Mouse (Mus musculus) retina, postnatal 1 day (tissue): ENCODE measurements around the gene Hoxa11.

Experiments used
- DNase-seq: peaks from one replicate; pipeline ENCODE4 v3.0.0-alpha.2; 2012

Hoxa11 gene

DNA sequence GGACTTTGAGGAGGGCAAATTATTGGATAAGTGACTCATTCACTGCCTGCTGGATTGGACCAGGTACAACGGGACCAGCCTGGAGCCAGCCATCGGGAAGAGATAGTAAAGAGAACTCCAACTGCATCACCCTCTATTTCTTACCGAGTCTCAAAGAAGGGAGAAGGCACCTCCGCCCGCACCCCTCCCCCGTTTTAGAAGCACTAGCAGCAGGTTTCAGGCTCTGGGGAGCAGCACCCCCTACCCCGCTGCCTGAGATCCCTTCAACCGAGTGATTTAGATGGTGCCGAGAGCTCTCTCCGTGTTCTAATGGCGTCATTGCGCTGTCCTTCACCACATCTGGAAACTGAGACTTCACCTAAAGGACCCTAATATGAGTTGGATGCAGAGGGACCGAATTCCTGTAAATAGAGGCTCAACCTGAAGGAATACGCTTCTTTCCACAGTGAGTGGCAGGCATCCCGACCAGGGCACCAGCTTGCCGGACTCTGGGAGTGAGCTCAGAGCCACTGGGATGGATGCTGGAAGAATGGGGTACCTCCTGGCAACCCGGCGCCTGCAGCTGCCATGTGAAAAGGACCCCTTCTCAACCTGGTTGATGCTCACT lies 19.8 kb upstream of the Hoxa11 start:
- no peak for DNase-seq

DNA sequence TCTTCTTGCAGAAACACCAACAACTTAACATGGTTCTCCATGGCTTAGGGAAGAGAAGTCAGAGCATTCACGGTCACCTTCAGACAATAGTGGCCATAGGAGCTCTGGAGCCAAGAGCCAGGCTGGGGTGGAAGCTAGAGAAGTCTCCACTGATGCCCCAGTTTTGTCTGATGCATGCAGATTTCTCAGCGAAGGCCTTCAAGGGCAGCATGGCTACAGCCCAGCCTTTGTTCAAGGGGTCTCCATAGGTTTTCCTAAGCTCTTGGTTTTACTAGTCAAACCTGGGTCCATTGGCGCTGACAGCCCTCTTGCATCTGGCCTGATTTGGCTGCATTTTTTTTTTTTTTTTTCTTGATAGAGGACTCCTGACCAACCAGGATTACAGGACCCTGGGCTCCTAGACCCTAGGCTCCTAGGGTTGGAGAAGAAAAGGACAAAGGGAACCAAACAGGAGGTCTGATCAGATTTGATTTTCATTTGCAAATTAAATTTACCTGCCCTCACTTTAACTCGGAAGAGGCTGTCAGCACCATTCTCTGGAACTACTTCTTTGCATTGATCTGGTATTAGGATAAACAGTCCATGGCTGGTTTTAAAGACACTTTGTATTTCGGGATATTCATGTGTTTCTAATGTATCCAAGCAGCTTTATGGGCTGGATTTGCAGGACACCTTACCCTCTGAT lies 18.6 kb upstream of the Hoxa11 start:
- DNase-seq = no peak

DNA sequence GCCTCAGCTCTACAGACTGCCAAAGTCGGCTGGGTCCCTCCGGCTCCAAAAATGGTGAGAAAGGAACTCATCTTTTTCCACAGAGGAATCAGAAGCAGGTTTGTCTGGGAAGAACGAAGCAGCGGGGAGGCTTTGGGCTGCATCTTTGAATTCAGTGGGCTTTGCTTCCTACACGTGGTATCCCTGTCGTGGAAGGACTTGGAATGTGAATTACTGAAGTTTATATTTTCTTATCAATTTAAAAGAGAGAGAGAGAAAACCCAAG lies 17.6 kb upstream of the Hoxa11 start:
- no peak for DNase-seq

DNA sequence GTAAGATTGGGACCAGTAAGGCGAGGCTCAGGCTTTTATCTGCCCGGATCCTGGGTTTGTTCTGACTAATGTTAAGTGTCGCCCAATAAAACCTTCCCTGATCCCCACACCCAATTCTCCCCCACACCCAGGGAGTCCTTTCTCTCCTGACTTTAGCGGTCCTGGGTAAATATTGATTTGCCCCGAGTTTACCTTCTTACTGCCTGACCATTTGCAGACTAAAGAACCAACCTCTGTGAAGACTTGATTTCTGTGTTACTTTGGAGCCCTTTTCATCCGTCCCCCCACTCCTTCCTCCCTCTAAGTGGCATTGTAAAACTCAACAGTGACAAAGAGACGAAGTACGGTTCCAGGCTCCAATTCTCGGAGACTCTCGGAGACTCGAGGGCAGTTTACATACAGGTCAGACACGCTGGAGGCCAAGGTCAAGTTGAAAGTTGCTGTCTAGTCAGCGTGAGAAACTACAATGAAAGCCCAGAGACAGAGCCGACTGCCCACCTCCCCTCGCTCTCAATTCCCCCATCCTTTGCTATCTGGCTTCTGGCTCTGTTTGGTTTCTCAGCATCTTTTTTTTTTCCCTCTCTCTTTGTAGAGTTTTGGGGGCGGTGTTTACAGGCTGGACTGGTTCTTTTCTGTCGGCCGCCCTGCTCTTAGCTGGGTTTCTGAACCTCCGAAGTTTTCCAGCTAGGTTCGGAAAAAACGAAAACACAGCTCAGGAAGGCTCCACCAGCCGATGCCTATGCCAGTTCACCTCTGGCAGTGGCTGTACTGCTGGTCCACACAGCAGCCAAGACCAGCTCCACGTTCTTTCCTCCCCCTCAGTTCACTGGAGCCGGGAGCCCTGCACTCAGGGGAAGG lies 17.1 kb upstream of the Hoxa11 start:
- peak; percentile 36 for DNase-seq

DNA sequence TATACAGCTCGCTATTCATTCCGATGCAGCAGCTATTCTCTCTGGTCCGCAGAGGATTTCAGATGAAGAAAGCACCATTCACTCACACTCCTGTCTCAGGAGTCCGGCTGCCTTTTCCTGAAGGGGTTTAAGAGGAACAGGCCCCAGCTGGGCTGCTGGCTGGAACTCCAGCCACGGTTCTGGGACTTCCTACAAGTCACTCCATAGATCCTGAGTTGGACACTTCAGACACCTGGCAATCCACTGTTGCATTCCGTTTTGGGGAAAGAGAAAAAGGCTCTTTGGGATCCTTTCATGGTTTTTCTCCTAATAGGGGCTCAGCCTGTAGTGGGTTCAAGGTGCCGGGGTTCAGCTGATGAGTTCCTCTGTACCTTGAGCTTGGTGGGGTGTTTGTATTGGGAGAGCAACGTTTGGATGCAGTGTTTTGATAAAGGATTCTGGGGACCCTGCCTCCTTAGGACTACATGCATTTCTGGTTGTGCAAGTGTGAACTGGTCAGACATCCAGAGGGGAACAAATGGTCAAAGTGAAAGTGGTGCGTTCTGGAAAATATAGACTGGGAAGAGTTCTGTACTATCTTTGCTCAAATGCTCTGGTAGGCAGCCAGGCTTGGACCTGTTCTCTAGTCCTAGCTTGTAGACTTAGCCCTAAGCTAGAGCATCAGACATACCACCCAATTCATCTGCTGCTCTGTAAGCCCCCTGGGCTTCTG lies 16.3 kb upstream of the Hoxa11 start:
- peak; percentile 11 for DNase-seq

DNA sequence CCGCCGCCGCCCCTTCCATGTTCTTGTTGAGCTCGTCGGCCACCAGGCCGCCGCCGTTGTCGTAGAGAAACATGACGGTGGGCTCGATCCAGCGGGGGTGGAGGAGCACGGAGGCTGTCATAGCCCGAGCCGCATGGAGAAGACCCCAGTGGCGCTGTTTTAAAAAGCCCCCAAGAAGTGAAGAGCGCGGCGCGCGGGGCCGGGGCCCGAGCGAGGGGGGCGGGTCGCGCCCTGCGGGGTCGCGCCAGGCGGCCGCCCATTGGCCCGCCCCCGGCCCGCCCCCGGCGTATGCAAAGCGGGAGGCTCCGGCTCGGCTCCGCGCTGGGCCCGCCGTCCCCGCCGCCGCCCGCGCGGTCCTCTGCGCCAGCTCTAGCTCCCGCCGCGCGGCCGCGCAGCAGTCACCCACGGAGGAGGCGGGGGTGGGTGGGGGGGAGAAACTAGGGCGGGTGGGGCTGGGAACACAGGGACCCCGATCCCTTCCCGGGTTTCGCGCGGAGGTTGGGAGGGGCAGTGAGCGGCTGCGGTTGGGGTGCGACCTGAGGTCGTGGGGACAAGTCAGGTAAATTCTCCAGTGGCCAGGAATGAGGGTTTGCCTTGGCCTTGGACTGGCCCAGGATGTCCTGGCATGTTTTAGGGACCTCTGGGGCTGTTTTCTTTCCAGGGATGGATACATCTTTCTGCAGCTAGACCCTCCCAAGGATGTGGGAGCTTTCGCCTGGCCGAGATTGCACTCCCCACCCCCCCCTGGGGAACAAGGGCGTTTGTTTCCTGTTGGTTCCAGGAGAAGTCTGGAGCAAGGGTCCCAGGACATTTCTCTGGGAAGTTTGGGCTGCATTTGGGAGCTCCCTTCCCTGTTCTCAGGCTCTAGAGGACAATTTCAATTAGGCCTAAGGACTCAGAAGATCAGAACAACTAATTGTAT lies 15.3 kb upstream of the Hoxa11 start, which contains the start of gene Hoxa13:
TSS of gene Hoxa13 (minus strand) at position 227 of the 922 bp plus-strand sequence.
- peak; percentile 18 for DNase-seq

DNA sequence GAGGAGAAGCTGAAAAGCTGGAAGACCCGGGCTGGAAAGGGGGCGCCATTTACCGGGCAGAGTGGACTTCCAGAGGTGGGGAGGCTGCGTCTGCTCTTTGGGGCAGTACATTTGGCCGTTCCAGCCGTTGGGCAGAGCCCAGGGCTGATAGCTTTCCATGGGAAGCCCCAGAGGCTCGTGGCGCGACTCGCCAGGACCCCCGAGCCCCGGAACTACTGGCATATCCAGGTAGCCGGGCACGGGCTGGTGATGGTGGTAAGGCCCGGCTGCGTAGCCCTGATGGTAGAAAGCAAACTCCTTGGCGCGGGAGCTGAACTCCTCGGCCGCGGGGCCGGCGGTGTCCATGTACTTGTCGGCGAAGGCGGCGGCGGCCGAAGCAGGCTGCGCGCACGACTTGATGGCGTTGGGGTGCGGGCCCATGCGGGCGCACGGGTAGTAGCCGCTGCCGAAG lies 14.2 kb upstream of the Hoxa11 start:
- DNase-seq = no peak

DNA sequence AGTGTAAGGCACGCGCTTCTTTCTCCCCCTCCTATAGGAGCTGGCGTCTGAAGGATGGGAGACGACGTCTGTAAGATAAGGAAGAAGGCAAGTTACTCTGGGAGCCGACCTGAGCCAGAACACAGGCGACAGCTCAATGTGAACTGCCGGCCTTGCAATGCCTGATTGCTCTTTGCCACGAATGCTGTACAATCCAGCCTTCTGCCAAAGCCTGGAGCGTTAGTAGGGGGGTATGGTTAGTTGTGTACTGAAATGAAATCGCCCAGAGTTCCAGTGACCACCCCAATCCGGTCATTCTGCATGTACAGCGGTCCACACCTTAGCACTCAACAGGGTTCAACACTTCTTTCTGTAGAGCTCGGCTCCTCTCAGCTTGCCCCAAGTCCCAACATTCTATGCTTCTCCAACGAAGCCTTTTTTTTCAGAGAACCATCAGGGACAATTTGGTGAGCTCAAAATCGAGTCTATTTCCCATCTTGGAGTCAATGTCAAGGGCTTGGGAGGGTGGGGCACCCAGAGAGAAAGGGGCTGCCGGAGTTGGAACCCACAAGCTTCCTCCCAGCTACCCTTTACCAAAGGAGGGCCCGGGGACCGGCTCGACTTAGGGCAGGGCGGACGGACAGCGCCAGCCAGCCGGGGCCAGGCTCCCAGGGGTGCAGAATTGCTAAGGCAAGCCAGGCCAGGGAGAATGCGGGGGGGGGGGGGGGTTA lies 13.6 kb upstream of the Hoxa11 start:
- DNase-seq = no peak

DNA sequence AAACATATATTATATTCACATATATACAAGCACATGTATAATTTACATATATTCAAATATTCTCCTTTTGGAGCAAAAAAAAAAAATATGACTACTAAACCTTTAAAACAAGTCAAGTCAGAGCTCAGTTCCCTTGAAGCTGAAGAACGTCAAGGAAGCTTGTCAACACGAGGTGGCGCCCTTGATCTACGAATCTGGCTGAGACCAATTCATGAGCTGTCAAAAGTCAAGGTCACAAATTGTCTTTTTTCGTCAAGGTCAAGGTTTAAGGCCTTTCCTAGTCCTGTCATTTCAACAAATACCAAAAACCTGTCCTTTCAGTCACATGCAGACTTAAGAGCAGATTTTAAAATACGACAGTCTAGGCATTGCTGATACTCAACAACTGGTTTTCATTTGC lies 11.3 kb upstream of the Hoxa11 start:
- DNase-seq = peak; percentile 82

DNA sequence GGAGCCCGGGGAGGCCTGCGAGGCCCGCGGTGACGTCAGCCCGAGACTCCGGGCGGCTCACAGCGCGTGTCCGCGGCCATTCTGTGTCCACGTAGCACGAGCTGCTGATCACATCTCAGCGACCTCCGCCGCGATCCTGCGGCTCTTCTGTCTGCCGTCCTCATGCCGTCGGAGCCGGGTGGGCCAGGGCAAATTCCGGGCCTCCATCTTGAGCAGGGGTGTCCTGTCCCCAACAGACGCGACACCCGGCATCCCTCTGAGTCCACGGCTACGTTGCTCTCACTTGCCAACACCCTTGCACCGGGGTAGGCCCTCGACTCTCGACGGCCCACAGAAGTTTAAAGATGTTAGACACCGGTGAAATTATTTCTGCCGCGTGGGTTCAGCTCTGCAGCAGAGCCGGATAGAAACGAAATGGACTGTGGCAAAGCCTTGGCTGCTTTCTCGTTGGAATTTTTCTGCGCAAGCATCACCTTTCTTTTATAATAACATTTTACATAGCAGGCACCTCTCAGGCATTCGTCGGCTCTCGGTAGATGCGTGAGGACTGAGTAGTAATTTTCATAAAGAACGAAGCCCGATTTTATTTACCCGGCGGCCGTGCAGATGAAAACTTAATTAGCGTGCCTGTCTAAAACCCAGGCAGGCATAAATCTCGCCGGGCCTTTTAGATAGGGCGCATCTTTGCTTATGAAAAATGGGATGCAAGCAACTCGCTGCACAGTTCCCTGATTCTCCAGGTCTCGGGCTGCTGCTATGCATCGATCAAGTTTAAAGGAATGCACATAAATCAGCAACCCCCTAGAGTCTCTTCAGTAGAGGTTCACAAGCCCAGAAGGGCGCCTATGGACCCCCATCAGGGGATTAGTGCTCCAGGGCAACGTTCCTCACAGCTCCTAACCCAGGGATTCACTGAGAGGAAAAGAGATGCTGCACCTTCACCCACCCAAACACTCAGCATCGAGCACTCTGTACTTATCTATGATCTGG lies 8.2 kb upstream of the Hoxa11 start:
- DNase-seq = peak; percentile 53

DNA sequence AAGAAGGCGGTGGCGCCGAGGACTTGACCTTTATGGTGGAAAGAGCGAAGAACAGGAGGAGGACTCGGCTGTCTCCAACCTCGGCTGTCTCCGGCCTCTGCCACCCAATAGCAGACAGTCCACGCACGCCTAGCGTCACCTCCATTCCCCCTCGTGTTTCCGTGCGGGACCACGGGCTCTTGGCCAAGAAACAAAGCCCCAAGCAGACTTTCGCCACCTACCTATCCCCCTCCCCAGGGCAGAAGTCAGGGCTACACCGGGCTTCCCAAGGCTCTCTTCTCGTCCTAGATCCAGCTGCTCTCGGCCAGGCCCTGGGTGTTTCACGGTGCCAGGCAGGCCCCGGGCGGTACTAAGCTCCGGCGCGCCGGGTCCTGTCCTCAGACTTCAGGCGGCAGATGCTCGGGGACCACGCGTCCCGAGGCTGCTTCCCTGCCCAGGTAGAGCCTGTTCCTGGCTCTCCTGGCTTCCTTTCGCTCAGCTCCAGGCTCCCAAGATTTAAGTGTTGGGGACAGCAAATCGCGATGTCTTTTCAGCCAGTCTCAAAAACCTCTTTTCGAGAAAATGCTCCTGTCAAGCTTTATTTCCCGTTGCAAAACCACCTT lies 7.3 kb upstream of the Hoxa11 start:
- peak; percentile 49 for DNase-seq

DNA sequence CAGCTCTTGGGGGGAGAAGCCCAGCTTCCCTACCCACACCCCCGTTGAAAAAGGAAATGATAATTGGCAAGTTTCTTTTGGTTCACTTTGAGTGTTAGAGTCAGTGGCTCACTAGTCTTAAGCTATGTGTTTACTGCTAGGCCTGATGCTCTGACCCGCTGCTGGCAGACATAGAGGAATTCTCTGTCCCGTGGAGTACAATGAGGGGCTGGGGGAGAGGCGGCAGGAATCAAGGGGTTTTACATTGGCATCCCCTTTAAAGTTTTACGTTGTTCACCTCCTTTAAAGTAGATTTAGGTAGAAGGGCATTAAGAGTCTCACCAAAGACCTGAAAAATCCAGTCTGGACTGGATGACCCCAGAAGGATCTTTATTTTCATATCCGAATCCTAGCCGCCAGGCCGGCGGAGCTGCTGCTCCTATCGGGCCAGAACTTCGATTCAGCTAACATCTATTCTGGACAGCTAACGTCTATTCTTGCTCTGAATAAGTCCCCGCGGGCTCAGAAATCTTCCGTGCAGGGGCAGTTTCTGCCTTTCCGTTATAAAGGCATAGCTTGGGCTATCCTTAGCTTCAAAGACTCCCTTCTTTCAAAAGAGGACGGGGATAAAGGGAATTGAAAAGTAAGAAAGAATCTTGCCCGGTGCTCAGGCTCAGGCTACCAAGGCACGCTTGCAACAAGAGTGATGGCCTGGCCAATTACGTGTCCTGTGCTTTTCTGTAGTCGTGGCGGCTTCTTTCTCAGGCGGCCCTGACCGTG lies 6.6 kb upstream of the Hoxa11 start:
- DNase-seq = peak; percentile 36

DNA sequence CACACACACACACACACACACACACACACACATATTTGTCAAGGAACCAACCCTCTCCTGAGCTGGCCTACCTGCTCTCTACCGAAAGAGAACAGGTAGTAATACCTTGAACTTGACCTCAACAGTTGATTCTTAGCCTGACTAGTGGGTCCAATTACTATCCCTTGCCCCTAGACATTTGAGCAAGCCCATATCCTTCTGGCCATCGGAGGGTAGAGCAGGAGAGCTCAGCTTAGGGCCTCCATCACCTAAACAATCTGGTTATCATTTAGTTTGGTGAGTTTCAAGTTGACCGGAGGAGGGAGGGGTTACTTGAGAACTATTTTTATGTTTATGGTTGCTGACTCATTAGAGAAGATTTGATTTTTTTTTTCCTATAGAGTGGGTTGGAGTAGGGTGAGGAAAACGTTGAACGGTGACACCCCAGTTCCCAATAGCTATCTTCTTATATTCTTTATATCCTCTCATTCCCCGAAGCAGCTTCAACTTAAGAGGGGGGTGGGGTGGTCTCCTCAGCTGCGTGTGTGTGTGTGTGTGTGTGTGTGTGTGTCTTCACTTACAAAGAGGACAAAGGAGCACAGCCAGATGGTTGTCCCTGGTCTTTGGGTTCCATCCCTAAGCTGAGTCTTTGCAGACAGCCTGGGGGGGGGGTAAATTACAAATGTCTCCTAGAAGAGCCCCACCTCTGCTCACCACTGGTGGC lies 5.7 kb upstream of the Hoxa11 start:
- DNase-seq = no peak

DNA sequence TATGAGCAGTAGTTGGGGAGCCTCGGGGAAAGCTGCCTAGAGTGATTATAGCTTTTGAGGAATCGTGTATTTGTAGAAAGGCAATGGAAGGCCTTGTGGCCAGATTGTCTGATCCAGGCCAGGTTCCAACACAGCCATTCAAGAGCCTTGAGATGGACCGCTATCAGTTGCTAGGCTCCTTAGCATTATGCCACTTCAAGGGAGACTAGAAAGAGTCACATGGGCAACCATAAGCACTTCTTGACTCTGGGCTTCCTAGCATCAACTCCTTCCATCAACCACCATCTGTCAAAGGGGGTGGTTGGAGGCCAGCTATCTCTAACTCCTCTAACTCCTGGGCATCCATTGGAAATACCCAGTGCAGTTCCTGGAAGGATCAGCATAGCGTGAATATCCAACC lies 4.2 kb upstream of the Hoxa11 start:
- no peak for DNase-seq

DNA sequence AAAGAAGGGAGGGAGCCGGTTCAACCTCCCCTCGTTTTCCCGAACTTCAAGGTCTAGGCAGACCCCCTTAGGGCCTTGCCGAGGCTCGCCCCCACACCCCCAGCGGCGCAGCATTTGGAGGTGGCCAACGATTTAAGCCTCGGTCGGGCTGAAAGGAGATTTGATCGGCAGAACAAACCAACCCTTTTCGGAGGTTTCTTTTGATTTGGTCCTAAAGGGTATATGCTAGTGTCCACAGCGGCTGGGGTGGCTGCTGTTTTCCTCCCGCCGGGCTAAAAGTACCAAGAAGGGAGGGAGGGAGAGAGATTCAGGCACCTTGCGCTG lies 3.8 kb upstream of the Hoxa11 start:
- DNase-seq = no peak

DNA sequence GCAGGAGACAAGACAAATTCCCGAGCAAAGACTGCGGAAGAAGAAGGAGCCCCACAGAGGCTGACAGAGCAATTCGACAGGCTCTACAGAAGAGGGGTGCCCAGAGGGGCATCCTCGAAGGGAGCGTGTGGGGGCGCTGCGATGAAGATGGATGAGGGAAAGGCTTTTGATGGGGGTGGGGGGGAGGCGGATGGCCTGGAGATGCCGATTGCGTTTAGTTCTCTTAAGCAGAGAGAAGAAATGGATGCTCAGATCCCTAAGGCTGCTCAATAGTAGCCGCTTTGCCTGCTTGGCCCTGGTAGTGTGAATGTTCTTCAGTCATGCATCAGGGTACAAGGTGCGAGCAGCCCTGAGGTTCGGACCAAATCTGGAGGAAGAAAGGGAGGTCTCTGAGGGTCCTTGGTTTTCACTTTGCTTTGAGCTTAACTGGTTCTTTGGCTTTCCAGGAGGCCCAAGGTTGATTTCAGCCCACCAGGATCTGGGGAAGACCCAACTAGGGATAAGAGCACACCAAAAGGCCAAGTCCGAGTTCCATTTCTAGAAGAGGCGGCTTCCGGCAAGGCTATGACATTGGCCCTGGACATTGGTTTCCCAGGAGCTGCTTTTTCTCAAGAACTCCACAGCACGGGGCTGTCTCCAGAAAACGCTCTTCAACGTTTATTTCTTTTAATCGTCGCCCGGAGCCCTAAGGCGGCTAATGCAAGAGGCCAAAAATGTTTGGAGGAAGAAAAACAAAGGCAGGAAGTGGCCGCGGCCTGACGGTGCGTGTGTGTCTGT lies 3.2 kb upstream of the Hoxa11 start:
- no peak for DNase-seq

DNA sequence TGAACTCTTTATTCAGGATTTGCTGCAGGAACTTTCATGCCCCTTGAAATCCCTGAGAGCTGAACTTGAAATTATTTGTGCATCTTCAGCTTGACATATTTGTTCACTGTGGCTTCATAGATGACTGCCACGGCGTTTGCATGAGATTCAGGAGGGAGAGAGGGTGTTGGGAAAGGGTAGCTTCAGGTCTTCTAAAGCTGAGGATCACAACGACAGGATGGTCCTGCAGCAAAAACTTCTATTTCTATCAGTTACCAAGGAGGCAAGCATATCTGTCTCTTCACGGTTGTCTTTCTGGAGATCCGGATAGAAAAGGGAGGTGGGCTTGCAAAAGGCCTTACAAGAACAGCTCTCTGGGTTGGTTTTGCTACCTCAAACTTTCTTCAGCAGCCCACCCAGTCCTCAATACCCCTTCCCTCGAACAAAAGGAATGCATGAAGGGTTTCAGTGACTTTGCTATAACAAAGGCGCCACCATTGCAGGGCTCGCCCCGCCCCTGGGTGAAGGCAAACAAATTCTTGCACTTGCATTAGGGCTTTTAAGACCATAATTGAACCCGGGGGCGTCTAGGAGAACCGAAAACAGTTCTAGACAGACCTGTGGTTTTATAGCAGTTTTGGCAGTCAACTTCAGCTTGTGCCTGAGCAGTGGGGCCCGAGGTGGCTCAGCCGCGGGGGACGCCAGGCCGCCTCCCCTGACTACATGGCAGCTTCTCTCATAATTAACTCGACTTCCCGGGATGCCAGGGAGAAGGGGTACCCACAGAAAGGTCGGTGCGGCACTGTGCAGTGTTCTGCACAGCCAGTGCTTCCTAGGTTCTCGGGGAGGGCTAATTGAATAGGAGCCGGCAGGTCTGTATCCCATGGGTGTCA lies 2.4 kb upstream of the Hoxa11 start:
- DNase-seq = no peak
